Mouse (Mus musculus): ENCODE results near the gene Klc3. TPM values are rescaled to one million over a fixed set of nuclear protein-coding genes. Genes with fewer than 3 reads are reported as not detected.

Klc3 gene
- polyA plus RNA-seq, 1 experiment from 2014 or later: 3.6 TPM

DNA sequence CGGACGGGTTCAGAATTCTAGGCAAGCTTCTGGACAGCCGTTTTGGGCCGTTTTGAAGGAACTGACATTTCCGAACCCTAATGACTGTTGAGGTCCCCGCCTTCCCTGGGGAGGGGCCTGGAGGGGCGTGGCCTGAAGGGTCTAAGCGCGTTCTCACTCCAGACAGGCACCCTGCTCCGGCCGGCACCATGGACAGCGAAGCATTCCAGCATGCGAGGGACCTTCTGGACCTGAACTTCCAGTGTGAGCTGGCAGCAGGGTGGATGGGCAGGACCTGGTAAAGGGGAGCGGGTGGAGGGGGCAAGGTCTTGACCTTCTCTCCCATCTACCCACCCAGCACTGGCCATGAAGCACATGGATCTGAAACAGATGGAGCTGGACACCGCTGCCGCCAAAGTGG, 35.5 kb downstream of the Klc3 start:
- H3K4me3 ChIP-seq: no peak overlapping the region
- H3K36me3 ChIP-seq (replicated peaks): peaks cover 17% of the 10 kb centered on the region; the same call in 1 of the 2 replicates
- H3K4me1 ChIP-seq: peaks cover 24% of the 10 kb centered on the region
- no peak overlapping the region for H3K27ac ChIP-seq
- DNase-seq (ENCODE audit: extremely low spot score, low spot score): no peak
- peaks cover 41% of the 10 kb centered on the region for H3K27me3 ChIP-seq (ENCODE audit: poor library complexity, severe bottlenecking)
- no peaks in the 10 kb centered on the region for H3K9me3 ChIP-seq
- 20% methylated on average over 16 of the region's 16 CpGs for WGBS

GRCm38 (mm10) chr7:19365376-19365775, 38.5 kb downstream of the Klc3 start:
- 80% methylated on average over 4 of the region's 4 CpGs for WGBS
- Histone ChIP-seq H3K4me1 (peaks cover 48% of the 10 kb centered on the region), H3K36me3 (replicated peaks) (peaks cover under 1% of the 10 kb centered on the region; the same call in 1 of the 2 replicates), H3K4me3 (no peak overlapping the region), H3K27ac (no peak overlapping the region), H3K9me3 (no peaks in the 10 kb centered on the region), H3K27me3 (ENCODE audit: poor library complexity, severe bottlenecking) (peaks cover 46% of the 10 kb centered on the region)
- DNase-seq (ENCODE audit: extremely low spot score, low spot score): no peak

GRCm38 (mm10) chr7:19363881-19364280, 40.0 kb downstream of the Klc3 start:
- 0 out of 2 replicates have a peak overlapping the region, but pooled peaks have one; percentile 40 for H3K27ac ChIP-seq
- peaks cover 46% of the 10 kb centered on the region for H3K4me1 ChIP-seq
- H3K36me3 ChIP-seq (replicated peaks): no peaks in the 10 kb centered on the region
- peak overlapping the region; percentile 10; the same call in 1 of the 2 replicates for H3K4me3 ChIP-seq
- H3K9me3 ChIP-seq: no peaks in the 10 kb centered on the region
- WGBS: 4% methylated on average over 18 of the region's 18 CpGs
- peaks cover 31% of the 10 kb centered on the region for H3K27me3 ChIP-seq (ENCODE audit: poor library complexity, severe bottlenecking)
- DNase-seq (ENCODE audit: extremely low spot score, low spot score): peak; percentile 67

DNA sequence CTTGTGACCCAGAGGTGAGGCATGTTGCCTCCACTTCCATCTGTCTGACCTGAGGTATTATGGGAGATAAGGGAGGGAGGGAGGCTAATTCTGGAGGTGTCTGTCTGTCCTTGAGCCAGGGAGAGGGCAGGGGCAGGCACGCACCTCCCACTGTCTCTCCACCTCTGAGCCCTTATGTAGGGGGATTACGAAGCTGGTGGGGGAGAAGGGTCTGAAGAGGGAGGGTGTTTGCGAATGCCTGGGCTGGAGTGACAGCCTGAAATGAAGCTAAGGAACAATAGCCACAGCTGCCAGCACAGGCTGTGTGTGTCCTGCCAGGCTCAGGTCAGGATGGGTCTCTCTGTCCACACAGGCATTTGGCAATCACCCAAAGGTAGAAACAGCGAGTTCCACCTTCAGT, 41.6 kb downstream of the Klc3 start:
- Histone ChIP-seq H3K27me3 (ENCODE audit: poor library complexity, severe bottlenecking) (peaks cover 20% of the 10 kb centered on the region), H3K4me1 (peaks cover 56% of the 10 kb centered on the region), H3K4me3 (peak overlapping the region; percentile 88), H3K36me3 (replicated peaks) (peaks cover 9% of the 10 kb centered on the region), H3K27ac (no peak overlapping the region), H3K9me3 (no peaks in the 10 kb centered on the region)
- WGBS: 29% methylated on average over 4 of the region's 4 CpGs
- no peak for DNase-seq (ENCODE audit: extremely low spot score, low spot score)

GRCm38 (mm10) chr7:19361720-19362119, 42.2 kb downstream of the Klc3 start:
- DNase-seq (ENCODE audit: extremely low spot score, low spot score): peak; percentile 70
- Histone ChIP-seq H3K4me3 (peak overlapping the region; percentile 88), H3K9me3 (no peaks in the 10 kb centered on the region), H3K27ac (no peak overlapping the region), H3K4me1 (peaks cover 56% of the 10 kb centered on the region), H3K27me3 (ENCODE audit: poor library complexity, severe bottlenecking) (peaks cover 18% of the 10 kb centered on the region), H3K36me3 (replicated peaks) (peaks cover 15% of the 10 kb centered on the region)
- 11% methylated on average over 16 of the region's 16 CpGs for WGBS

GRCm38 (mm10) chr7:19360944-19361343, 43.0 kb downstream of the Klc3 start:
- no peaks in the 10 kb centered on the region for H3K9me3 ChIP-seq
- peaks cover 56% of the 10 kb centered on the region for H3K4me1 ChIP-seq
- peak; percentile 89 for DNase-seq (ENCODE audit: extremely low spot score, low spot score)
- peaks cover 23% of the 10 kb centered on the region for H3K36me3 ChIP-seq (replicated peaks)
- H3K27me3 ChIP-seq (ENCODE audit: poor library complexity, severe bottlenecking): peaks cover 18% of the 10 kb centered on the region
- WGBS: under 1% methylated on average over 27 of the region's 27 CpGs
- peak overlapping the region; percentile 88 for H3K4me3 ChIP-seq
- peak overlapping the region; percentile 75 for H3K27ac ChIP-seq

DNA sequence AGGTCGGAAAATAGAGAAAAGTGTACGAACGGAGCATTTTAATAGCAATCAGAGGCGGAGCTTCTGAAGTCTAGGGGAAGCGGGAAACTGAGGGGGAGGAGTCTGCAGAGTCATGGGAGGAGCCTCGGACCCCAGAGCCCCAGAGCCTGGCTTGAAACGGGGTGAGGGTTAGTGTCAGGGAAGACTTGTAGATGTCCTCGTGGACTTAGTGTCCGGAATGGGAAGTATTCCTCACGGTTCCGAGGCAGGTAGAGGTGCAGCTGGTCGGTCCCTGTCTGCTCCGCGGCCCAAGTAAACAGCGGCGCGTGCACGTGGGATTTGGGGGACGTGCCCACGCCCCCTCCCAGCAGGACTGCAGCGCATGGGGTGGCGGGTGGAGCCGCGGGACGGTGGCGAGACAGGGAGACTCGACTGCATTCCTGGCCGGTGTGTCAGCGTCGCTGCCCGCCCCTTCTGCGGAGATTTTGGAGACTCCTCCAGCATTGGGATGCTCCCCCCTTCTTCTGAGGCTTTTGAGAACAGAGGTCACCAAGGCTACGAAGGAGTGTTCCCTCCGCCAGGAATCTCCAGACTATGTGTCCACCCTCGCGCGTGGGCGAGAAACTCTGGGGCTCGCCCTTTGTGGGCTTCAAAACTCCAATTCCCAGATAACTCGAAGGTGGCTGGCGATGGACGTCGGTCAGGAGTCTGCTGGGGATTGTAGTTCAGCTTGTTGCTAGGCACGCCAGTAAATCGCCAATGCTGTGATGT, 43.8 kb downstream of the Klc3 start:
- peak; percentile 84 for DNase-seq (ENCODE audit: extremely low spot score, low spot score)
- under 1% methylated on average over 45 of the region's 45 CpGs for WGBS
- H3K27ac ChIP-seq: peak overlapping the region; percentile 92
- peaks cover 18% of the 10 kb centered on the region for H3K27me3 ChIP-seq (ENCODE audit: poor library complexity, severe bottlenecking)
- peaks cover 56% of the 10 kb centered on the region for H3K4me1 ChIP-seq
- no peaks in the 10 kb centered on the region for H3K9me3 ChIP-seq
- H3K4me3 ChIP-seq: peak overlapping the region; percentile 88
- H3K36me3 ChIP-seq (replicated peaks): peaks cover 30% of the 10 kb centered on the region

- peaks cover 56% of the 10 kb centered on the region for H3K4me1 ChIP-seq
- peak within 1 kb of the TSS; percentile 92 for H3K27ac ChIP-seq
- H3K27me3 ChIP-seq (ENCODE audit: poor library complexity, severe bottlenecking): peaks cover 18% of the 10 kb centered on the region
- peaks cover 36% of the 10 kb centered on the region for H3K36me3 ChIP-seq (replicated peaks)
- DNase-seq (ENCODE audit: extremely low spot score, low spot score): peak; percentile 86
- H3K4me3 ChIP-seq: peak within 1 kb of the TSS; percentile 88
- no peaks in the 10 kb centered on the region for H3K9me3 ChIP-seq
- WGBS: under 1% methylated on average over 31 of the region's 31 CpGs
Measured at GRCm38 (mm10) chr7:19359299-19359891, 44.5 kb downstream of the Klc3 start, which contains the start of the genes Cd3eap and Ppp1r13l. Gene Cd3eap, minus strand, starts transcription at chr7:19359483. Gene Ppp1r13l, plus strand, starts transcription at chr7:19359749.

GRCm38 (mm10) chr7:19358634-19359033, 45.3 kb downstream of the Klc3 start:
- H3K36me3 ChIP-seq (replicated peaks): peaks cover 43% of the 10 kb centered on the region
- H3K9me3 ChIP-seq: no peaks in the 10 kb centered on the region
- H3K27ac ChIP-seq: peak overlapping the region; percentile 92
- WGBS: 26% methylated on average over 13 of the region's 13 CpGs
- peak overlapping the region; percentile 88 for H3K4me3 ChIP-seq
- no peak for DNase-seq (ENCODE audit: extremely low spot score, low spot score)
- peaks cover 49% of the 10 kb centered on the region for H3K4me1 ChIP-seq
- H3K27me3 ChIP-seq (ENCODE audit: poor library complexity, severe bottlenecking): peaks cover 14% of the 10 kb centered on the region

GRCm38 (mm10) chr7:19357381-19358375, 46.2 kb downstream of the Klc3 start:
- H3K27me3 ChIP-seq (ENCODE audit: poor library complexity, severe bottlenecking): peaks cover 5% of the 10 kb centered on the region
- peak overlapping the region; percentile 88 for H3K4me3 ChIP-seq
- no peaks in the 10 kb centered on the region for H3K9me3 ChIP-seq
- H3K36me3 ChIP-seq (replicated peaks): peaks cover 53% of the 10 kb centered on the region
- peaks cover 45% of the 10 kb centered on the region for H3K4me1 ChIP-seq
- WGBS: 93% methylated on average over 25 of the region's 25 CpGs
- DNase-seq (ENCODE audit: extremely low spot score, low spot score): no peak
- no peak overlapping the region for H3K27ac ChIP-seq

GRCm38 (mm10) chr7:19356311-19356710, 47.6 kb downstream of the Klc3 start:
- H3K9me3 ChIP-seq: no peaks in the 10 kb centered on the region
- 81% methylated on average over 10 of the region's 10 CpGs for WGBS
- peaks cover 31% of the 10 kb centered on the region for H3K4me1 ChIP-seq
- no peak for DNase-seq (ENCODE audit: extremely low spot score, low spot score)
- H3K27me3 ChIP-seq (ENCODE audit: poor library complexity, severe bottlenecking): no peaks in the 10 kb centered on the region
- H3K36me3 ChIP-seq (replicated peaks): peaks cover 66% of the 10 kb centered on the region
- no peak overlapping the region for H3K27ac ChIP-seq
- no peak overlapping the region for H3K4me3 ChIP-seq

GRCm38 (mm10) chr7:19354991-19355390, 48.9 kb downstream of the Klc3 start:
- 95% methylated on average over 5 of the region's 5 CpGs for whole genome bisulfite sequencing
- Histone ChIP-seq H3K9me3 (no peaks in the 10 kb centered on the region), H3K4me1 (peaks cover 18% of the 10 kb centered on the region), H3K27ac (no peak overlapping the region), H3K36me3 (replicated peaks) (peaks cover 78% of the 10 kb centered on the region), H3K4me3 (no peak overlapping the region), H3K27me3 (ENCODE audit: poor library complexity, severe bottlenecking) (no peaks in the 10 kb centered on the region)
- DNase-seq (ENCODE audit: extremely low spot score, low spot score): no peak

All from forebrain, embryonic 10.5 days (tissue).